Mouse (Mus musculus): ENCODE results near the gene Gm20479. TPM values are rescaled to one million over a fixed set of nuclear protein-coding genes. Genes with fewer than 3 reads are reported as not detected.

The Gm20479 gene
- polyA plus RNA-seq, 1 experiment = 15.8 TPM

DNA sequence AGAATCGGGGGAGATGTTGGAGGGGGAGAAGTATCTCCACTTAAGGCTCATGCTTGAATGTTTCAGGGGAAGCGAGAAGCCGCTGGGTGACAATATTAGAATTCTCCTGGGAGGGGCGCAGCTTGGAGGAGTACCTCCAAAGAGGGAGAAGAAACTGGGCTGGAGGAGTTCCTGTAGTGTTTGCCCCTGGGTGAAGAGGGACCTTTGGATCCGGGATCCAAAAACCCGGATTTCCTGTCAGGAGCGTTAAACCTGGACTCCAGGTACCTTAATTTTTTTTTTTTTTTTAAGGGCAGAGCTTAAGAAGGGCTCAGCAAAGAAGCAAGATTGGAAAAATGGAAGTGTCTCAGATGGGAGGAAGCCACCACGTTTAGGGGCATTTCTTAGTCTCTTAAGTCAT is 25.4 kb downstream of the Gm20479 start:
- no peaks in the 10 kb centered on the region for H3K9me3 ChIP-seq (replicated peaks; ENCODE audit: control insufficient read depth, insufficient read depth, low read length, poor library complexity, severe bottlenecking)
- TF ChIP-seq POLR2A (IDR thresholded peaks at IDR 0.05; ENCODE audit: insufficient read depth, low read length) (no peak), EP300 (IDR thresholded peaks at IDR 0.05; ENCODE audit: insufficient read depth, low read depth, low read length) (no peak), CTCF (IDR thresholded peaks at IDR 0.05; ENCODE audit: low read depth, low read length) (no peak)
- H3K27me3 ChIP-seq (ENCODE audit: control insufficient read depth, insufficient read depth, low read length, poor library complexity, severe bottlenecking) = no peaks in the 10 kb centered on the region
- no peaks in the 10 kb centered on the region for H3K36me3 ChIP-seq (ENCODE audit: control insufficient read depth, insufficient read depth, low read length, poor library complexity, severe bottlenecking)
- H3K9ac ChIP-seq (ENCODE audit: low read depth, poor library complexity, severe bottlenecking) = peak overlapping the region; percentile 91
- peaks cover 8% of the 10 kb centered on the region for H3K4me1 ChIP-seq (ENCODE audit: control insufficient read depth, insufficient read depth, low read length)
- H3K4me3 ChIP-seq (ENCODE audit: low read depth, low read length) = peak overlapping the region; percentile 69
- H3K27ac ChIP-seq (ENCODE audit: insufficient read depth, low read length) = peak overlapping the region; percentile 95

- peak overlapping the region; percentile 91 for H3K9ac ChIP-seq (ENCODE audit: low read depth, poor library complexity, severe bottlenecking)
Measured at GRCm38 (mm10) chr7:27331541-27331851, 25.7 kb downstream of the Gm20479 start.

DNA sequence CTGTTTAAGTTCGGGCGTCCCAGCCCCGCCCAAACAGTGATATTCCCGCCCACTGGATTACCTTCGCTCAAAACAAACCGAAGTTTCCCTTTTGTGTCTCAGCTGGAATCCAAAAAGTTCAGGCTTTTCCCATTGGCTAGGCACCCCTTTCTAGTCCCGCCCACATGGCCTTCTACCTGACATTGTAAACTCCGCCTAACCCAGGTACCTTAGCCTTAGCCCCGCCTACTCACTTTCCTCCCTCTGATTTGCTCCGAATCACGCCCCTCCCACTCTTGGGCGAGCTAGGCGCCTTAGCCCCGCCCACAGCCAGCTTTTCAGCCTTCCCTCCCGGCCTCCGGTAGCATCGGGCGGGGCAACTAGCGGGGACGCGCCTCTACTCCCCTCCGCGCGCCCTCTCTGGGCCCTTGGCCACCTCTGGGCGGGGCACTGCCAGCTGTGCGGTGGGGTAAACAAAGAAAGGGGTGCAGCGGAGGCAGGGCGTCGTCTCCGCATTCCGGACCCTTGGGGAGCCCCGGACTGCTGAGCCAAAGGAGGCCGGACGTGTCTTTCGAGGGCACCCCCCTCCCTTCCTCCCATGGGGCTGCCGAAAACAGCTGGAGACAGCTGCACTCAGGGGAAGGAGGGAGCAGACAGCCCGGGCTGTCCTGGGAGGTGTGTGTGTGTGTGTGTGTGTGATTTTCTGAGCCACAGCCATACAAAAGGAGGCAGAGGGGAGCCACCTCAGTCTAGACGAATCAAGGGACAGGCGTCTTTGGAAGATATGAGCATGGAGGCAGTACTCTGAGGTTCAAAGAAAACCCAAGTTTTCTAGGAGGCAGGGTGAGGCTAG is 26.3 kb downstream of the Gm20479 start:
- H3K9me3 ChIP-seq (replicated peaks; ENCODE audit: control insufficient read depth, insufficient read depth, low read length, poor library complexity, severe bottlenecking) = no peaks in the 10 kb centered on the region
- TF ChIP-seq CTCF (IDR thresholded peaks at IDR 0.05; ENCODE audit: low read depth, low read length) = no peak
- peak; percentile 71; the same call in 1 of the 2 replicates for TF ChIP-seq EP300 (IDR thresholded peaks at IDR 0.05; ENCODE audit: insufficient read depth, low read depth, low read length)
- TF ChIP-seq POLR2A (IDR thresholded peaks at IDR 0.05; ENCODE audit: insufficient read depth, low read length) = peak; percentile 8
- peak overlapping the region; percentile 72 for H3K4me3 ChIP-seq (ENCODE audit: low read depth, low read length)
- H3K27ac ChIP-seq (ENCODE audit: insufficient read depth, low read length) = peak overlapping the region; percentile 95
- no peaks in the 10 kb centered on the region for H3K36me3 ChIP-seq (ENCODE audit: control insufficient read depth, insufficient read depth, low read length, poor library complexity, severe bottlenecking)
- H3K4me1 ChIP-seq (ENCODE audit: control insufficient read depth, insufficient read depth, low read length) = peaks cover 8% of the 10 kb centered on the region
- H3K9ac ChIP-seq (ENCODE audit: low read depth, poor library complexity, severe bottlenecking) = peak overlapping the region; percentile 91
- H3K27me3 ChIP-seq (ENCODE audit: control insufficient read depth, insufficient read depth, low read length, poor library complexity, severe bottlenecking) = no peaks in the 10 kb centered on the region

More at GRCm38 (mm10) chr7:27331541-27331851, 25.7 kb downstream of the Gm20479 start:
- Histone ChIP-seq H3K4me3 (ENCODE audit: low read depth, low read length) (peak overlapping the region; percentile 66), H3K27me3 (ENCODE audit: control insufficient read depth, insufficient read depth, low read length, poor library complexity, severe bottlenecking) (no peaks in the 10 kb centered on the region), H3K9me3 (replicated peaks; ENCODE audit: control insufficient read depth, insufficient read depth, low read length, poor library complexity, severe bottlenecking) (no peaks in the 10 kb centered on the region), H3K27ac (ENCODE audit: insufficient read depth, low read length) (peak overlapping the region; percentile 95), H3K36me3 (ENCODE audit: control insufficient read depth, insufficient read depth, low read length, poor library complexity, severe bottlenecking) (no peaks in the 10 kb centered on the region), H3K4me1 (ENCODE audit: control insufficient read depth, insufficient read depth, low read length) (peaks cover 8% of the 10 kb centered on the region)
- TF ChIP-seq EP300 (IDR thresholded peaks at IDR 0.05; ENCODE audit: insufficient read depth, low read depth, low read length) (no peak), POLR2A (IDR thresholded peaks at IDR 0.05; ENCODE audit: insufficient read depth, low read length) (no peak), CTCF (IDR thresholded peaks at IDR 0.05; ENCODE audit: low read depth, low read length) (no peak)

DNA sequence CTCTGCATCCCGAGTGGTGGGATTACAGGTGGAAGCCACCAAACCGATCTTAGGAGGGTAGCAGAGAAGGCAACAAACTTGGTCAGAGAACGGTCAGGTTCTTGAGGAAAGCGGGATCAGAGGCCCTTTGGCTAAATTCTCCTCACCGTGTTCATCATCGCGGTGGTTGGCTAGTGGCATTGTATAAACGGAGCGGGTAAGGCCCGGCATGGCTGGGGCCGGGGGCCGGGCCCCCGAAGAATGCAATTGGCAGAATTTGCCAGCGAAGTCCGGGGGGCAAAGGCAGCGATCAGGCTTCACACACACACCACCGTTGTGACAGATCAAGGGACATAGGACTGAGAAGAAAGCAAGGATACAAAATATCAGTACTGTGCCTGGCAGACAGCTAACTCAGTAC is 27.2 kb downstream of the Gm20479 start:
- Histone ChIP-seq H3K4me1 (ENCODE audit: control insufficient read depth, insufficient read depth, low read length) (peaks cover 6% of the 10 kb centered on the region), H3K27me3 (ENCODE audit: control insufficient read depth, insufficient read depth, low read length, poor library complexity, severe bottlenecking) (no peaks in the 10 kb centered on the region), H3K9ac (ENCODE audit: low read depth, poor library complexity, severe bottlenecking) (peak overlapping the region; percentile 81), H3K36me3 (ENCODE audit: control insufficient read depth, insufficient read depth, low read length, poor library complexity, severe bottlenecking) (no peaks in the 10 kb centered on the region), H3K4me3 (ENCODE audit: low read depth, low read length) (peak overlapping the region; percentile 72), H3K27ac (ENCODE audit: insufficient read depth, low read length) (peak overlapping the region; percentile 88), H3K9me3 (replicated peaks; ENCODE audit: control insufficient read depth, insufficient read depth, low read length, poor library complexity, severe bottlenecking) (no peaks in the 10 kb centered on the region)
- TF ChIP-seq POLR2A (IDR thresholded peaks at IDR 0.05; ENCODE audit: insufficient read depth, low read length) (no peak), CTCF (IDR thresholded peaks at IDR 0.05; ENCODE audit: low read depth, low read length) (no peak), EP300 (IDR thresholded peaks at IDR 0.05; ENCODE audit: insufficient read depth, low read depth, low read length) (no peak)

DNA sequence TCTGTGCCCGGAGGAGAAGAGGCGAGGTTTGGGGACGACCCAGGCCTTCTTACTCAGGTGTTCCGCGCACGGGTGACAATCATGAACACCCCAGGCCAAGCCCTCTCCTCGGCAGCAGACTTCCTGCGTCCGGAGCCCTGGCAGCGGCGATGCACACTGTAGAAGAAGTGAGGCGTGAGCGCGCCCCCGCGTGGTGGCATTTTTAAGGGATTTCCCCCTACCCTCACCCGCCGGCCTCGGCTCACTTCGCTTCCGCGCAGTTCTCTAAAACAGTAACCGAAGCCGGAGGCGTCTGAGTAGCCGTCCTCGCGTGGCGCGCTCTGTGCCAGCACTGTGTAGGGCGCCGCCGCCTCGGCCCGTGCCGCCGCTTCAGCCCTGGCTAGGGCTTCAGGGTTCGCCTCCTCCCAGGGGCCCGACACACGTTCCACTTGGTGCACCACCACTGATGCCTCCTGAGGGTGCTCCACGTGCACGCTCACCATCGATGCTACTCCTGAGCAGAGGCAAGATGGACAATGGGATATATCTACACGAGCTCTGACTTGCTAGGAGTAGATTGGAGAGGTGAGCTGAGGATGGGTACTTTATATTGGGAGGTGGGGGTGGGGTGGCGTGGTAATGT is 27.8 kb downstream of the Gm20479 start:
- no peaks in the 10 kb centered on the region for H3K27me3 ChIP-seq (ENCODE audit: control insufficient read depth, insufficient read depth, low read length, poor library complexity, severe bottlenecking)
- TF ChIP-seq CTCF (IDR thresholded peaks at IDR 0.05; ENCODE audit: low read depth, low read length) (peak; percentile 82), POLR2A (IDR thresholded peaks at IDR 0.05; ENCODE audit: insufficient read depth, low read length) (no peak), EP300 (IDR thresholded peaks at IDR 0.05; ENCODE audit: insufficient read depth, low read depth, low read length) (peak; percentile 54; the same call in 1 of the 2 replicates)
- H3K9me3 ChIP-seq (replicated peaks; ENCODE audit: control insufficient read depth, insufficient read depth, low read length, poor library complexity, severe bottlenecking) = no peaks in the 10 kb centered on the region
- H3K4me1 ChIP-seq (ENCODE audit: control insufficient read depth, insufficient read depth, low read length) = peaks cover 6% of the 10 kb centered on the region
- H3K36me3 ChIP-seq (ENCODE audit: control insufficient read depth, insufficient read depth, low read length, poor library complexity, severe bottlenecking) = no peaks in the 10 kb centered on the region
- H3K4me3 ChIP-seq (ENCODE audit: low read depth, low read length) = peak overlapping the region; percentile 72
- peak overlapping the region; percentile 88 for H3K27ac ChIP-seq (ENCODE audit: insufficient read depth, low read length)
- peak overlapping the region; percentile 81 for H3K9ac ChIP-seq (ENCODE audit: low read depth, poor library complexity, severe bottlenecking)

- Histone ChIP-seq H3K27ac (ENCODE audit: insufficient read depth, low read length) (no peak overlapping the region), H3K9ac (ENCODE audit: low read depth, poor library complexity, severe bottlenecking) (peak overlapping the region; percentile 81), H3K4me1 (ENCODE audit: control insufficient read depth, insufficient read depth, low read length) (peaks cover 6% of the 10 kb centered on the region), H3K9me3 (replicated peaks; ENCODE audit: control insufficient read depth, insufficient read depth, low read length, poor library complexity, severe bottlenecking) (no peaks in the 10 kb centered on the region), H3K27me3 (ENCODE audit: control insufficient read depth, insufficient read depth, low read length, poor library complexity, severe bottlenecking) (no peaks in the 10 kb centered on the region), H3K36me3 (ENCODE audit: control insufficient read depth, insufficient read depth, low read length, poor library complexity, severe bottlenecking) (peaks cover 4% of the 10 kb centered on the region; the same call in 1 of the 2 replicates), H3K4me3 (ENCODE audit: low read depth, low read length) (peak overlapping the region; percentile 72; the same call in 1 of the 2 replicates)
- TF ChIP-seq CTCF (IDR thresholded peaks at IDR 0.05; ENCODE audit: low read depth, low read length) (no peak), POLR2A (IDR thresholded peaks at IDR 0.05; ENCODE audit: insufficient read depth, low read length) (no peak), EP300 (IDR thresholded peaks at IDR 0.05; ENCODE audit: insufficient read depth, low read depth, low read length) (no peak)
Measured at GRCm38 (mm10) chr7:27328648-27329047, 28.6 kb downstream of the Gm20479 start.
